Mouse (Mus musculus): ENCODE measurements at regions not wholly inside any gene's neighbourhood (a gene's known extent, or its start where the extent isn't known, plus 50 kb on each side); places are given as distances from the start of the nearest gene placed in this dataset.

DNA sequence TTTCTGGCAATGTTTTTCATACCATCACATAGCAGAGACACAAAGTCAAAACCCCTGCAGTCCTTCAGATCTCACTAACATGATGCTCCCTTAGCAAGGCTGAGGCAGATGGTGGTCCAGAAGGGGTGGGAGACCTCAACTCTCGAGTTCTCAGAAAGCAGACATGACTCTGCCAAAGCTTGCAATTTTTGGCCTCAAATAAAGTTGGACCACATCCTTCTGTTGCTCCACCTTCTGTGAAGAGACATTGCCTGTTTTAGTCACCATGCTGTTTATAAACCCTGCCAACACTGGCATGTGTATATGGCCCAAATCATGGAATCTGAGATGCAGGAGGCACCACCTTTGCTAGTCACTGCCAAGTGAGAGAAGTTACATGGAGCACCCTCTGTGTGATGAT lies 860.1 kb downstream of the Epha4 start:
- Histone ChIP-seq H3K27me3 (ENCODE audit: insufficient read depth, low read length) (no peaks in the 10 kb centered on the region), H3K27ac (ENCODE audit: low read depth, low read length) (no peak overlapping the region), H3K9me3 (ENCODE audit: low read length) (no peaks in the 10 kb centered on the region), H3K4me1 (ENCODE audit: insufficient read depth, low read length) (no peaks in the 10 kb centered on the region), H3K36me3 (ENCODE audit: insufficient read depth, low read length) (no peaks in the 10 kb centered on the region), H3K9ac (replicated peaks; ENCODE audit: low read length, poor library complexity, severe bottlenecking) (no peak overlapping the region), H3K4me3 (ENCODE audit: low read depth, low read length) (no peak overlapping the region), H3K4me2 (ENCODE audit: low read depth, low read length, poor library complexity, severe bottlenecking) (no peak overlapping the region)
- WGBS = 66% methylated on average over 1 of the region's 1 CpGs
- ATAC-seq (ENCODE audit: low FRiP score) = no peak
- no peak for DNase-seq (ENCODE audit: low spot score)
- no peak for TF ChIP-seq CTCF (IDR thresholded peaks at IDR 0.05)

GRCm38 (mm10) chr1:76658228-76658627 lies 856.7 kb downstream of the Epha4 start:
- Histone ChIP-seq H3K27ac (ENCODE audit: low read depth, low read length) (no peak overlapping the region), H3K4me2 (ENCODE audit: low read depth, low read length, poor library complexity, severe bottlenecking) (no peak overlapping the region), H3K27me3 (ENCODE audit: insufficient read depth, low read length) (no peaks in the 10 kb centered on the region), H3K4me1 (ENCODE audit: insufficient read depth, low read length) (no peaks in the 10 kb centered on the region), H3K9me3 (ENCODE audit: low read length) (no peaks in the 10 kb centered on the region), H3K36me3 (ENCODE audit: insufficient read depth, low read length) (no peaks in the 10 kb centered on the region), H3K4me3 (ENCODE audit: low read depth, low read length) (no peak overlapping the region), H3K9ac (replicated peaks; ENCODE audit: low read length, poor library complexity, severe bottlenecking) (no peak overlapping the region)
- ATAC-seq (ENCODE audit: low FRiP score) = no peak
- no peak for TF ChIP-seq CTCF (IDR thresholded peaks at IDR 0.05)
- 85% methylated on average over 4 of the region's 4 CpGs for WGBS
- DNase-seq (ENCODE audit: low spot score) = no peak

- TF ChIP-seq CTCF (IDR thresholded peaks at IDR 0.05) = no peak
- 89% methylated on average over 3 of the region's 3 CpGs for WGBS
- Histone ChIP-seq H3K27ac (ENCODE audit: low read depth, low read length) (no peak overlapping the region), H3K4me2 (ENCODE audit: low read depth, low read length, poor library complexity, severe bottlenecking) (no peak overlapping the region), H3K4me1 (ENCODE audit: insufficient read depth, low read length) (no peaks in the 10 kb centered on the region), H3K9ac (replicated peaks; ENCODE audit: low read length, poor library complexity, severe bottlenecking) (no peak overlapping the region), H3K27me3 (ENCODE audit: insufficient read depth, low read length) (no peaks in the 10 kb centered on the region), H3K36me3 (ENCODE audit: insufficient read depth, low read length) (no peaks in the 10 kb centered on the region), H3K4me3 (ENCODE audit: low read depth, low read length) (no peak overlapping the region), H3K9me3 (ENCODE audit: low read length) (no peaks in the 10 kb centered on the region)
- DNase-seq (ENCODE audit: low spot score) (no peak), ATAC-seq (ENCODE audit: low FRiP score) (no peak)
Observed at GRCm38 (mm10) chr1:76660146-76660545, 854.7 kb downstream of the Epha4 start.

DNA sequence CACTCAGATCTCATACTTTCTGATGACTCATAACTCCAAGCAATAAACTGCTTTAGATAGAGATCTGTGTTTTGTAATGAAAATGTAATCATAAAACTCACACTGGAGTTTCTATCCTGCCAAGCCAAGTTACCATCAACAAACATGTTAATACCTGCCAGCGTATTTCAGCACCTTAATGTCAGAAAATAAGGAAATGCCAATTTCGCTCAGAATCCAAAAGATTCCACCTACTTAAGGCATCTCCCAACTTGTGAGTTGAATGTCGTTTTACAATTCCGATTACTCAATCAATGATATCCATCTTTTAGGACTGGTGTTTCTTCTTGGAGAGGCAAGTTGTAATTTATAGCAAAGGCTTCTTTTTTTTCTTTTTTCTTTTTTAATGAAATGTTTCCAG lies 850.5 kb downstream of the Epha4 start:
- H3K9me3 ChIP-seq (ENCODE audit: low read length) = no peaks in the 10 kb centered on the region
- H3K9ac ChIP-seq (replicated peaks; ENCODE audit: low read length, poor library complexity, severe bottlenecking) = no peak overlapping the region
- no peaks in the 10 kb centered on the region for H3K36me3 ChIP-seq (ENCODE audit: insufficient read depth, low read length)
- no peak overlapping the region for H3K4me3 ChIP-seq (ENCODE audit: low read depth, low read length)
- DNase-seq (ENCODE audit: low spot score) (no peak), ATAC-seq (ENCODE audit: low FRiP score) (no peak)
- no peak for TF ChIP-seq CTCF (IDR thresholded peaks at IDR 0.05)
- no peaks in the 10 kb centered on the region for H3K27me3 ChIP-seq (ENCODE audit: insufficient read depth, low read length)
- no peaks in the 10 kb centered on the region for H3K4me1 ChIP-seq (ENCODE audit: insufficient read depth, low read length)
- H3K27ac ChIP-seq (ENCODE audit: low read depth, low read length) = no peak overlapping the region
- 94% methylated on average over 4 of the region's 4 CpGs for WGBS
- H3K4me2 ChIP-seq (ENCODE audit: low read depth, low read length, poor library complexity, severe bottlenecking) = no peak overlapping the region

DNA sequence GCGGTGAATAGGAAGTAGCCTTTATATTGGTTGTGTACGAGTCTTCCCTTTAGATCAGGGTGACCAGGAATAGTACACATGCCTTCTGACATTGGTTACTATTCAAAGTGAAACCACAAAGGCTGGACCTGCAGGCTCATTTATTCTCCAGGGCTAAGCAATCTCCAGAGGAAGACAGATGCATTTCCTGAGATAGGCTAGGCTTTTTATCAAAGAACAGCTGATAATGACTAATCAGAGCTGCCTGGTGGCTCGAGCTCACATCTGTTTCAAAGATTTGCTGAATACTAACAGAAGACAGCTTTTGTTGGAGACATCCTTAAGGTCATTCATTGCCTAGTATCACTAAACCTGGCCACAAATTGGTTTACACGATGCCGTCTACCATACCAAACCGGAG lies 838.1 kb downstream of the Epha4 start:
- H3K27ac ChIP-seq (ENCODE audit: low read depth, low read length) = no peak overlapping the region
- no peaks in the 10 kb centered on the region for H3K27me3 ChIP-seq (ENCODE audit: insufficient read depth, low read length)
- H3K9ac ChIP-seq (replicated peaks; ENCODE audit: low read length, poor library complexity, severe bottlenecking) = no peak overlapping the region
- H3K4me1 ChIP-seq (ENCODE audit: insufficient read depth, low read length) = no peaks in the 10 kb centered on the region
- no peak overlapping the region for H3K4me3 ChIP-seq (ENCODE audit: low read depth, low read length)
- ATAC-seq (ENCODE audit: low FRiP score) = no peak
- H3K36me3 ChIP-seq (ENCODE audit: insufficient read depth, low read length) = no peaks in the 10 kb centered on the region
- H3K4me2 ChIP-seq (ENCODE audit: low read depth, low read length, poor library complexity, severe bottlenecking) = no peak overlapping the region
- TF ChIP-seq CTCF (IDR thresholded peaks at IDR 0.05) = no peak
- H3K9me3 ChIP-seq (ENCODE audit: low read length) = no peaks in the 10 kb centered on the region
- DNase-seq (ENCODE audit: low spot score) = no peak
- 69% methylated on average over 6 of the region's 6 CpGs for WGBS

- Histone ChIP-seq H3K4me2 (ENCODE audit: low read depth, low read length, poor library complexity, severe bottlenecking) (no peak overlapping the region), H3K9ac (replicated peaks; ENCODE audit: low read length, poor library complexity, severe bottlenecking) (no peak overlapping the region), H3K36me3 (ENCODE audit: insufficient read depth, low read length) (no peaks in the 10 kb centered on the region), H3K4me3 (ENCODE audit: low read depth, low read length) (no peak overlapping the region), H3K27me3 (ENCODE audit: insufficient read depth, low read length) (no peaks in the 10 kb centered on the region), H3K4me1 (ENCODE audit: insufficient read depth, low read length) (0 out of 2 replicates have a peak, but pooled peaks cover 4% of the 10 kb centered on the region), H3K27ac (ENCODE audit: low read depth, low read length) (no peak overlapping the region), H3K9me3 (ENCODE audit: low read length) (no peaks in the 10 kb centered on the region)
- ATAC-seq (ENCODE audit: low FRiP score) (no peak), DNase-seq (ENCODE audit: low spot score) (peak; percentile 25)
- 51% methylated on average over 2 of the region's 2 CpGs for WGBS
- TF ChIP-seq CTCF (IDR thresholded peaks at IDR 0.05) = no peak
Observed at GRCm38 (mm10) chr1:76705556-76705955, 809.3 kb downstream of the Epha4 start.

Measured in midbrain, postnatal 0 days (tissue).